Mouse (Mus musculus) spleen, postnatal 10 days (tissue): ENCODE results near the gene 1810010H24Rik.
A peak's percentile ranks its signal among the peaks of the same experiment; 100 is the strongest.
"Not testable (repeated sequence)": the region's sequence is repeated elsewhere in the genome, so short reads cannot be mapped to it uniquely, and the experiment has no call there.

Experiments used
- DNase-seq, 2 experiments: peaks; one replicate each; pipeline ENCODE4 v3.0.0; 2021 to 2022; ENCODE audit warnings: low spot score in 2 of 2

Gene 1810010H24Rik

GRCm38 (mm10) chr11:107012324-107013017 is 13.0 kb upstream of the 1810010H24Rik start:
- peak; percentile 98 to 100 for DNase-seq

- DNase-seq = no peak
Measured at GRCm38 (mm10) chr11:107014020-107014585, 11.4 kb upstream of the 1810010H24Rik start.

DNA sequence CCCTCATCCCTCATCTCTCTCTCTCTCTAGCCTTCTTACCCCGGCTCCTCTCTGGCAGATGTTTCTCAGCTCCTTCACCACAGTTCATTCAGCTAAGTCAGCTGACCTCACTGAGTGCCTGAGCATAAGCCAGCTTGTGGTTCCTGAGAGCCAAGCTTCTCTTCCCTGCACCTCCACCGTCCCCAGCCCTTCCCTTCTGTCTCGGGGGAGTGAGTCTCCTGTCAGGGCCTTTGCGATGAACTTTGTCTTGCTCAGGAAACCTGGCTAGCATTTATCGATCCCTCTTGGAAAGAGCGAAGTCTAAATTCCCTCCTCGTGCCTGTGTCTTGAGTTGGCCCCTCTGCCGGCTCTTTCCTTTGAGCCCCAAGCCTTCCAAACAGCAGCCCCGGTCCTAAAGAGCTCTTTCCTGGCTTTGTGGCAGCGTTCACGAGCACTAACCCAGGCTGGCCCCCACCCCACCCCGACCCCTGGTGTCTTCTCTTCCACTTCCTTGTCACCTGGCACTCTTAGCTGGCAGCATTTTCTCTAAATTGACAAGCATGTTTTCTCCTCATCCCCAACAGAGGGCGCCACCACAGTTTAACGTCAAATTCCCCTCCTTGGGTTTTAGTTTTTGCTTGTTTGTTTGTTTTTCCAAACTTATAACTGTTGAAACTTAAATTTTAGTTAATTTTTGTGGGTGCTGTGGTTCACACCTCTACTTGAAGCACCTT is 10.7 kb upstream of the 1810010H24Rik start:
- peak in 1 of 2 experiments; percentile 68 for DNase-seq

DNA sequence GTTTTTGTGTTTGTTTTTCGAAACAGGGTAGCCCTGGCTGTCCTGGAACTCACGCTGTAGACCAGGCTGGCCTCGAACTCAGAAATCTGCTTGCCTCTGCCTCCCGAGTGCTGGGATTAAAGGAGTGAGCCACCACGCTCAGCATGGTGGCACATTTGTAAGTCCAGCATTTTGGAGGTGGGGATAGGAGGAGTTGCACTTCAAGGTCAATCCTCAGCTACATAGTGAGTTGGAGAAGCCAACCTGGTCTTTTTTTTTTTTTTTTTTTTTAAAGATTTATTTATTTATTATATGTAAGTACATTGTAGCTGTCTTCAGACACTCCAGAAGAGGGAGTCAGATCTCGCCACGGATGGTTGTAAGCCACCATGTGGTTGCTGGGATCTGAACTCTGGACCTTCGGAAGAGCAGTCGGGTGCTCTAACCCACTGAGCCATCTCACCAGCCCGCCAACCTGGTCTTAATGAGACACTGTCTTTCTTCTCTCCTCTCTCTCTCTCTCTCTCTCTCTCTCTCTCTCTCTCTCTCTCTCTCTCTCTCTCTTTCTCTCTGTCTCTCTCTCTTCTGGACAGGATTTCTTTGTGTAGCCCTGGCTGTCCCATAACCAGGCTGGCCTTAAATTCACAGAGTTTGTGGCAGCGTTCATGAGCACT is 9.8 kb upstream of the 1810010H24Rik start:
- DNase-seq = peak in 1 of 2 experiments; percentile 9

- no peak for DNase-seq
Measured at GRCm38 (mm10) chr11:107016893-107017292, 8.6 kb upstream of the 1810010H24Rik start.

DNA sequence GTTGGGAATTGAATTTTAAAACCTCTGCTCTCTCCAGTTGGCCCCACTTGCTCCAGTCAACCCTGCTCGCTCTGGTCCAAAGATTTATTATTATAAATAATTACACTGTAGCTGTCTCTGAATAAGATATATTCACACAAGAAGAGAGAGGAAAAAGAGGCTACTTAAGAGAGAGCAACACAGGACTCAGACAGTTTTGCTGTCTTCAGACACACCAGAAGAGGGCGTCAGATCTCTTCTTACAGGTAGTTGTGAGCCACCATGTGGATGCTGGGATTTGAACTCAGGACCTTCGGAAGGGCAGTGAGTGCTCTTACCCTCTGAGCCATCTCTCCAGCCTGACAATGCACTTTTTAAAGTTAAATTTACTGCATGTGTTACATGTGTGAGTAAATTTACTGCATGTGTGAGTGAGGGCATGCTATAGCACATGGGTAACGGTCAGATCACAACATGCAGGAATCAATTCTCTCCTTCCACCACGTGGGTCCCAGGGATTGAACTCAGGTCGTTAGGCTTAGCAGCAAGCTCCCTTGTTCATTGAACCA is 8.1 kb upstream of the 1810010H24Rik start:
- no peak for DNase-seq

DNA sequence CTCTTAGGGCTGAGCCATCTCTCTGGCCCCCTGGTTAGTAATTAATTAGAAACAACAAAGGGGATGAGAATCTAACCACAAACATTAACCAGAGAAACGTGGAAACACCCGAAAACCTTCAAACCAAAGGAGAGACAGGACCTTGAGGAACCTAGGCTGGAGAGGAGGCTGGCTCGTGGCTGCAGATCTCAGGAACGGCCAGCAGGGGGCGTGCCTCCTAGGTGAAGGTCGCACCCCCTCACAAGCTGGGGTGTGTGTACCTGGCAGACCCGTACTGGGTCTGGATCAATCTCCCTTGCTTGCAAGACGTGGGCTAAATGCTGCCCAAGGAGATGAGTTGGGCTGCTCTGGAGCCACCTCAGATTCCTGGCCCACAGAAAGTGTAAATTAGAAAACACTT is 6.9 kb upstream of the 1810010H24Rik start:
- peak in 1 of 2 experiments; percentile 60 for DNase-seq

GRCm38 (mm10) chr11:107019318-107019717 is 6.2 kb upstream of the 1810010H24Rik start:
- no peak for DNase-seq

- not testable (repeated sequence) for DNase-seq
Measured at GRCm38 (mm10) chr11:107019722-107020121, 5.8 kb upstream of the 1810010H24Rik start.

- DNase-seq = no peak
Measured at GRCm38 (mm10) chr11:107022050-107022683, 3.3 kb upstream of the 1810010H24Rik start.

DNA sequence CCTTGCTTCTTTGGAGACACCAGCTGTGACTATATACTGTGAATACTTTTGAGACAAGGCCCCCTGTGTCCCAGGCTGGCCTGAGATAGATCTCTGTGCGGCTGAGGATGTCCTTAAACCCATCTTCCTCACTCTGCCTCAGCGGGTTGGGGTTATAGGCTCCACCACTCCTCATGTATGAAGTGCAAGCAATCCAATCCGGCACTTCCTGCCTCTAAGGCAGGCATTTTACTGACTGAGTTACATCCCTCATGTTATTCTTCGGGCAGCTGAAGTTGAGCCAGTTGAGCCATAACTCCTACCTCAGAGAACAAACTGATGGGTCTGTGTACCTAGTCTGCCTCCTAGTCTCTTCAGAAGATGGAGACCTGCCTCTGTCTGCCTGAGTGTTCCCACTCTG is 1.1 kb upstream of the 1810010H24Rik start:
- no peak for DNase-seq

GRCm38 (mm10) chr11:107026554-107027430 is 1.3 kb downstream of the 1810010H24Rik start:
- peak in 1 of 2 experiments; percentile 15 for DNase-seq

DNA sequence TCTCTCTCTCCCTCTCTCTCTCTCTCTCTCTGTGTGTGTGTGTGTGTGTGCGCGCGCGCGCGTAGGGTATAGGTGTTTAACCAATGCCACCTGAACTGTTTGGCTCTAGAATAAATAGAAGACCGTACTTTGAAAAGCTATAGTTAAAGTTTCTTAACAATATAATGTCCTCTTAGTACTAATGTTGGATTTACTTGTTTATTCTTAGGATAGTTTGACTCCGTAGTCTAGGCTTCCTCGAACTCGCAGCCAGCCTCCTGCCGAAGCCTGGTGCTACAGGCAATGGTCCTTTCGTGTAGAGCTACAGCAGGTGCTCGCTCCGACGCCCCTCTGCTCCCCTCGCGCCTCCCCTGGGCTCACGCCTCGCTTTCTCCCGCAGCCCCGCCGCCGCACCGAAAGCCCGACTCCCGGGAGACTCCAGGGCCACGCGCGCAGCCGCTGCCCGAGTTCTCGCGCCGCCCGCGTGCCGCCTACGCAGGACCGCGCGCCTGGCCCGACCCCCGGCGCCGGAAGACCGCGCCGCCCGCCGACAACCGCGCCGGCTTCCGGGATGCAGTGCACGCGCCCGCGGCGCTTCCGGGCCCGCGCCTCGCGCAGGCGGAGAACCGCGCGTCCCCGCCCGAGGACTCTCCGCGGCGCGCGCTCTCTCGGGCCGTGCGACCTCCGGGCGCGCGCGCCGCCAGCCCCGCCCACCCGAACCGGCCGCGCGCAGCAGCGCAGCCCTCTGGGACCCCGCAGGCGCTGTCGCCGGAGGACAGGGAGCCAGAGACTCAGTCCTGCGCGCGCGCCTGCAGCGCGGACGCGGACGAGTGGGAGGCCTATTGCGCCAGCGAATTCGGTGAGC is 2.2 kb downstream of the 1810010H24Rik start:
- peak; percentile 69 to 88 for DNase-seq

DNA sequence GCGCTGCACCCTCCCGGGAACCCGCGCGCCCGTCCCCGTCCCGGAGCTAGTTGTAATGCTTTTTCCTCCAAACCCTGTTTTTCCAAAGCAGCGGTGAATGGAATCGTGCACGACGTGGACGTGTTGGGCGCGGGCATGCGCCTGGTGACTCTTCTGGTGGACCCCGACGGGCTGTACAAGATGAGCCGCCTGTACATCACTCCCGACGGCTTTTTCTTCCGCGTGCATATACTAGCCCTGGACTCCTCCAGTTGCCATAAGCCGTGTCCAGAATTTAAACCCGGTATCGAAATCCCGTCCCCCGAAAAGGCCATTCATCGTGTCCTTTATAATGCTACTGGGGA is 2.8 kb downstream of the 1810010H24Rik start:
- no peak for DNase-seq

GRCm38 (mm10) chr11:107028754-107029153 is 3.3 kb downstream of the 1810010H24Rik start:
- DNase-seq = no peak

GRCm38 (mm10) chr11:107029536-107029935 is 4.1 kb downstream of the 1810010H24Rik start:
- peak in 1 of 2 experiments; percentile 29 for DNase-seq

- DNase-seq = no peak
Measured at GRCm38 (mm10) chr11:107031635-107032034, 6.2 kb downstream of the 1810010H24Rik start.

- no peak for DNase-seq
Measured at GRCm38 (mm10) chr11:107034085-107034810, 8.8 kb downstream of the 1810010H24Rik start.

GRCm38 (mm10) chr11:107039417-107039816 is 13.9 kb downstream of the 1810010H24Rik start:
- DNase-seq = no peak
